Mouse (Mus musculus) right cerebral cortex, postnatal 25 days (tissue): Measurements from ENCODE around the gene Nfic.

Experiments
- DNase-seq: peaks from one replicate; pipeline ENCODE4 v3.0.0; 2022

Nfic gene

DNA sequence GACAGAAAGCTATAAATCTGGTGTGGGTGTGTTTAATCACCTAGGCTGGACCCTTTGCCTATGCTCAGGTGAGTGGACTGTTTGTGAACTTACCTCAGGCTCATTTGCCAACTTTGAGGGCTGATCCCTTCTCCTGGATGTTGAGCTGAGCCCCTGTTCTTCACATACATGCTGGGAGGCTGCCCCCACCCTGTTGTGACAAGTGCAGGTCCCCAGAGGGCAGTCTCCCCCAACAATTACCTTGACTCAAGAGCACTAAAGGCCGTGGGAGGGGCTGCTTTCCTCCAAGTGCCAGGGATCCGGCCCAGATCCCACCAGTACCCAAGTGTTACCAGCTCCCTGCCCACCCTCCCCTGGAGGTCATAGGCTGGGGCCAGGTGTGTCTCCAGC lies 29.6 kb upstream of the Nfic start:
- DNase-seq: no peak

- DNase-seq: no peak
Observed at GRCm38 (mm10) chr10:81484441-81485059, 29.1 kb upstream of the Nfic start.

GRCm38 (mm10) chr10:81483983-81484382 lies 28.5 kb upstream of the Nfic start:
- DNase-seq: peak; percentile 63

- peak; percentile 79 for DNase-seq
Observed at GRCm38 (mm10) chr10:81482533-81482889, 27.1 kb upstream of the Nfic start, which contains the start of gene Celf5. Celf5 (minus strand) TSS chr10:81482709.

DNA sequence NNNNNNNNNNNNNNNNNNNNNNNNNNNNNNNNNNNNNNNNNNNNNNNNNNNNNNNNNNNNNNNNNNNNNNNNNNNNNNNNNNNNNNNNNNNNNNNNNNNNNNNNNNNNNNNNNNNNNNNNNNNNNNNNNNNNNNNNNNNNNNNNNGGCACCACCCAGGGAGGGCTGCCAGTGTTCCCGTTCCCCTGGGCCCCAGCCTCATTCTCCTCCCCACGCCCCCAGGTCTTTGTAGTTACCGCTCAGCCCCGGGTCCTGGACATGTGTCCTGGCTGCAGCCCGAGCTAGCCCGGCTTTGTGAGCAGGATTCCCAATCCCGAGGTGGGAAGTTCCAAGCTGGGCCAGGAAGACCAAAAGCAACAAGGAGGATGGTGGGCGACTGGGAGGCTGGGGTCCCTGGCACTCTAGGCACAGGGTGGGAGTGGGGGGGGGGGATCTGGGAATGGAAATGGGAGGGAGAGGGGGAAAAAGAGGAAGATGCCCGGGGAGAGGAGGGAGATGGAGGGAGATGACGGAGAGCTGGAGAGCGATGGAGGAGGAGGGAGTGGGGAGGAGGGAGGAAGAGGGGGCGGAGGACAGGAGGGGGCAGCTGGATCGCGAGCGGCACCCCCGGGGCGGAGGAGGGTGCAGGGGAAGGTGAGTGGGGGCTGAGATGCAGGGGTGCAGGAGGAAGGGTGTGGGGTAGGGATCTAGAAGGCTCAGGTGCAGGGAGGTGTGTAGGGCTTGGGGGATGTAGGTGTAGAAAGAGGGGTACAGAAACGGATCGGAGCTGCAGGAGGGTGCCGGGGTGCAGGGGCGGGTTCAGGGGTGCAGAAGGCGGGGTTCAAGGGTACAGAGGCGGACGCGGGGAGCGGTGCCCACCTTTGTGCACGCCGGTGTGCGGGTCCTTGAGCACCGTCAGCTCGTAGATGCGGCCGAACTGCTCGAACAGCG lies 26.4 kb upstream of the Nfic start:
- DNase-seq: no peak

DNA sequence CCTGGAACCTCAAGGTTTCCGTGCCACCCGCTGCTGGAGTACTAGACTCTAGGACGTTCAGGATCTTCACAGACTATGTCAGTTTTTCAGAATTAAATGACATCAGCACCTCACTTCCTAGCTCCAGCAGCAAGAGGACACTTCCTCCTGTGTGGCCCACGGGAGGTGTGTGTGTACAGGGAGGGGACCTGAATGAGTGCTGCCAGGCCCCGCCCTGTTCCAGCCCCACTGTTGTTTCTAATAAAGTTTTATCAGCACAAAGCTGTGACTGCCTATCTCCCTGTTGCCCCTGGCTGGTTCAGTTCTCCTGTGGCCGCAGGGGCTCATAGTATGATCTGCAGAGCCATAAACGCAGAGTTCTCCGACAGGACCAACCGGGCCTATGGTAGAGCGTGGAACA lies 19.0 kb upstream of the Nfic start:
- no peak for DNase-seq

DNA sequence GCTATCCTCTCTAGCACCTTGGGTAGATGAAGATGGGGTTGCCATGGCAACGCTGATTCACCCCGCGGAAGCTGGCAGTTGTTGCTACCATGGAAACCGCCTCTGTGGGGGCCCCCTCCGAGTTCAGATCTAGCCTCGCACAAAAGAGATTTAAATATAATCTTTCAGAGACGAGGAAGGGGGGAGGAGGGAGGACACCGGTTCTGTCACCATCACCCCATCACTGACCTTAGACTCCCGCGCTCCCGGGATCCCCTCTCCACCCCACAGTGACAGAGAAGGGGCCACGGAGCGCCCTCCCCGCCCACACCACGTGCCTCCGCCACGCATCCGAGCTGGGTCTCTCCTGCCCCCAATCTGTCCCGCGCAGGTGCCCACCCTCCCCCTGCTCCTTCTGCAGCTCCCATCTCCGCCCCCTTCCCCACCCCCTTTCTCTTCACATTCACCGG lies 17.6 kb upstream of the Nfic start:
- DNase-seq: peak; percentile 90

DNA sequence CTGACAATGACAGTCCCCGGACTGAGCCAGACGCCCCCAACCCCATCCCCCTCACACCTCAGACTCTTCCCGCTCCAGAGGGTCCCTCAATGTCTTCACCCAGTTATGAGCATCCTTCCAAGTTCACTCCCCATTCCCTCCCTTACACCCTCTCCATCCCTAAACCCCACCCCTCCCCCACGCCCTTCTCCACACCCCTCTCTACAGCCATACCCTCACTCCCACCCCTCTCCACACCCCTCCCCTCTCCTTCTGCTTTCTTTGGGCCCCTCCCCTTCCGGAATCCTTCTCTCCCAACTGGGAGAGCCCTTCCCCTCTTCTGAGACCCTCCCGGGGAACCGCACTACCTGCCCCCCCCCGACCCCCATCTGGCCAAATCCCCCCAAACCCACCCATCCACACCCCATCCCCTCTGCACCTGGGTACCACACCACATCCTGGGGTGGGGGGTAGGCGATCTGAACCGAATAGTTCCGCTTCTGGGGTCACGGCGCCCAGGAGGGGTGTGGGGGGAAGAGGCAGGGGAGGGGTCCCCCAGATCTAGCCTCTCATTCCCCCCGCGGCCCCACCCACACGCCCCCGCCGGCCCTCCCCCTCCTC lies 17.1 kb upstream of the Nfic start:
- no peak for DNase-seq

DNA sequence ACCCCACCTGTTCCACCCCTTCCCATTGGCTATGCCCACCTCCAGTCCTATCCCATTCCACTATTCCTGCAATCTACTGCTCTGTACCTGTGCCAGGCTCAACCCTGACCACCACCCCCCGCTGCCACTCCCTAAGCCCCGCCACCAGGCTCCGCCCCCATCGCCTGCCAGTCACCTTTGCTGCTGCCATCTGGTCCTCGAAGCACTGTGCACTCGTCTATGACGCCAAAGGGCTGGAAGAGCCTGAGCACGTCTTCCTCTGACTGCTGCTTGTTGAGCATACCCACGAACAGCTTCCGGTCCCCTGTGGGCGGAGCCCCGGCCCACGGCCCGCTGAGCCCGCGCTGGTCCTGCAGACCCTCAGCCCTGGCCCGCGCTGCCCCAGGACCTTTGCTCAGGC lies 15.0 kb upstream of the Nfic start:
- peak; percentile 63 for DNase-seq

GRCm38 (mm10) chr10:81469253-81469652 lies 13.8 kb upstream of the Nfic start:
- peak; percentile 83 for DNase-seq

DNA sequence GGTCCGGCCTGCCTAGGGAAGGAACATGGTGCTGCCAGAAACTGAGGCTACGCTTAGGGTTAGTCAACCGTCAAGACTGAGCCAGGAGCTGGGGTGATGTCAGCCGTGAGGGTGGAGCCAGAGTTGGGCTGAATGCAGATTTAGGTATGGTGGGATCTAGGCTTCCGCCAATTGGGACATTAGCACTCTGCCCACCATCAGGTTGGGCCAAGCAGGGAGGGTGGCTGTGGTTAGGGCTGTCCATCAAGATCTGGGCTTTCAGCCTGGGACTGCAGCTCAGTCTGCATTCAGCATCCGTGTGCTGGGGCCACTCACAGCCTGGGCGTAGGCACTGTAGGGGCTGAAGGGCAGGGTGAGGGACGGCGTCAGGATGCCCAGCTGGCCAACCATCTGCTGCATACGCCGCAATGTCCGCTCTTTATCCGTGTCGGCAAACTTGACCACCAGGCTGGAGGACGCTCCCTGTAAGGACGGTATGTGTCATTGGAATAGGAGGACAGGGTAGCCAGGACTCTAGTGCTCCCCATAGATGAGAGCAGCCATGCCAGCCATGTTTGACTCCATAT lies 12.3 kb upstream of the Nfic start:
- peak; percentile 29 for DNase-seq

GRCm38 (mm10) chr10:81466881-81467280 lies 11.4 kb upstream of the Nfic start:
- peak; percentile 12 for DNase-seq

DNA sequence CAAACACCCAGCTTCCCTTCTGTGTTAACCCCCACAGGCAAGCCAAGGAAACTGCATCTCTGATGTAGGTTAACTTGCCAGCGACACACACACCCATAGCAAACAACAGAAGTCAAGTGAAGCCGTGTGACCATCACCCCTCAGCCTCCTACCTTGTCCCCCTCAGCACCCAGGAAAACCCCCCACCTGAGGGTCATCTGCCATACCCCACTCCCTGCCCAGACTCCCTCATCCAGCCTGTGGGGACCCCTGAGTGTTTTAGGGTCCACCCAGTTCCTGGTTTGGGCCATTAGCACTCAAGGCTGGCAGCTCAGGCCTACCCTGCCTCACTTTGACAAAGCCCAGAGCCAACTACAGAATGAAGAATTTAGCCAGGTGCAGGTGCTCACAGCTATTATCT lies 10.6 kb upstream of the Nfic start:
- DNase-seq: no peak

GRCm38 (mm10) chr10:81465265-81465645 lies 9.8 kb upstream of the Nfic start:
- DNase-seq: peak; percentile 8

DNA sequence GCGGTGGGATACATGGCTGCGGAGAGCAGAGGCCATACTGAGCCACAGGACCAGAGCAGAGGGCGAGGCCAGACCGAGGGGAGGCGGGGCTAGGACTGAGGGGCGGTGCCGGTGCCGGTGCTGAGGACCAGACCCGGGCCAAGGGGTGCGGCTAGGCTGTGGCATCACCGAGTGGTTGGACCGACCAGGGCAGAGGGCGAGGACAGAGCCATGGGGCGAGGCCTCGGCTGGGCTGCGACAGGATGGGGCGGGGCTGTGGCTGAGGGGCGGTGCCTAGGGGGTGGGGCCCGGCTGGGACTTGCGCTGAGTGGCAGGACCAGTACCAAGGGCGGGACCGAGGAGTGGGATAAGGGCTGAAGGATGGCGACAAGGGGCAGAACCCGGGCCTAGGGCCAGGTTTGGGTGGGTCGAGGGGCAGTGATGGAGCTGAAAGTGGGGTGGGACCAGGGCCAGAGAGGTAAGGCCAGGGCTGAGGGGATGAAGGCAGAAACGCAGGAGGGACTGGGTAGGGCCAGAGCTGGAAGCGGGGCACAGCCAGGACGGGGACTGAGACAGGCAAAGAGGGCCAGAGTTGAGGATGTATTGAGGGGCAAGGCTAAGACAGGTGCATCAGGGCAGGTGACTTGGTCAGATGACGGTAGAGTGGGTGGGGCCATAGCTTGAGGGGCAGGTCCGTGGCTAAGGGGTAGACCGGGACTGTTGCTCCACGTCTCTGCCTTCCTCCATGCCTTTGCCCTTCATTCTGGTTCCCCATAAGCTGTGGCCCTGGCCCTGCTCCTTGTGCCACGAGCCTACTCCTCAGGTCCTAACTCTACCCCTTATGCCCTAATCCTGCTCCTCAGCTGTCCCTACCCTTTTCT lies 9.2 kb upstream of the Nfic start:
- peak; percentile 33 for DNase-seq

DNA sequence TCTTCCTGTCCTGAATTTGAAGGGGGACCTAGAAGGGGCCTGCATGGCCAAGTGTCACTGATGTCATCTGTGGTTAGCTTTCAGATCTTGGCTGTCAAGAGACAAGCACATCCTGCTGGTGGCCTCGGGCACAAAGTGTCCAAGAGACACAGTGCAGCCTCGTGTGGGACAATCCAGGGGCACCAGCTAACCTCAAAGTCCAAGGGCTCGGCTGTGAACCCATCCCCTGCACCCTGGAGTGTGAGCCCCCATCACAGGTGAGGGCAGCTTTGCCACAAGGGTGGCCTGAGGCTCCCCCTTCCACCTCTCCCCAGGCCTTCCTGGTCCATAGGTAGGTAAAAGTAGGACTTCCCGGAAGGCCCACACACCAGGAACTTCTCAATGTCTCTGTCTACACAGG lies 8.1 kb upstream of the Nfic start:
- peak; percentile 5 for DNase-seq

GRCm38 (mm10) chr10:81462917-81463316 lies 7.5 kb upstream of the Nfic start:
- DNase-seq: no peak

GRCm38 (mm10) chr10:81462415-81462804 lies 7.0 kb upstream of the Nfic start:
- peak; percentile 4 for DNase-seq

GRCm38 (mm10) chr10:81461673-81462414 lies 6.4 kb upstream of the Nfic start:
- peak; percentile 7 for DNase-seq

- no peak for DNase-seq
Observed at GRCm38 (mm10) chr10:81460951-81461350, 5.5 kb upstream of the Nfic start.

DNA sequence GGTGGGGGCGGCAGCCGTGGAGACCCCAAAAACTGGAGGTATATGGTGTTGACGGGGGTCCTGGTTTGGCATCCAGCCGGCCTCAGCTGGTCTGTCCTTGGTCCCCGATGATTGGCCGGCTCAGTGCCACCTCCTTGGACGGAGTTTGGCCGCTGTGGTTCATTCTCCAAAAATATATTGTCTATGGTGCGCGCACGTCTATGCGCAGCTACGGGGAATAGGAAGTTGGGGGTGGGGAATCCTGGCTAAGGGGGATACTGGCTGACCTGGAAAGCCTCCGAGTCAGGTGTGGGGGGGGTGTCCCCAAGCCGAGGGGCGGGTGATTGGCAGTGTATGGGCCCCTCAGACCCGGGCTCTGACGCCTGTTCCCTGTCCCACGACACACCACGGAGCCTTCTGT lies 5.0 kb upstream of the Nfic start:
- no peak for DNase-seq

- no peak for DNase-seq
Observed at GRCm38 (mm10) chr10:81459399-81459798, 4.0 kb upstream of the Nfic start.
